Mouse (Mus musculus): ENCODE results near the gene Foxk1. TPM values are rescaled to one million over a fixed set of nuclear protein-coding genes. Genes with fewer than 3 reads are reported as not detected.

Gene Foxk1
- total and polyA plus RNA-seq, 3 experiments: 9.2 to 13.8 (median 13.2) TPM

DNA sequence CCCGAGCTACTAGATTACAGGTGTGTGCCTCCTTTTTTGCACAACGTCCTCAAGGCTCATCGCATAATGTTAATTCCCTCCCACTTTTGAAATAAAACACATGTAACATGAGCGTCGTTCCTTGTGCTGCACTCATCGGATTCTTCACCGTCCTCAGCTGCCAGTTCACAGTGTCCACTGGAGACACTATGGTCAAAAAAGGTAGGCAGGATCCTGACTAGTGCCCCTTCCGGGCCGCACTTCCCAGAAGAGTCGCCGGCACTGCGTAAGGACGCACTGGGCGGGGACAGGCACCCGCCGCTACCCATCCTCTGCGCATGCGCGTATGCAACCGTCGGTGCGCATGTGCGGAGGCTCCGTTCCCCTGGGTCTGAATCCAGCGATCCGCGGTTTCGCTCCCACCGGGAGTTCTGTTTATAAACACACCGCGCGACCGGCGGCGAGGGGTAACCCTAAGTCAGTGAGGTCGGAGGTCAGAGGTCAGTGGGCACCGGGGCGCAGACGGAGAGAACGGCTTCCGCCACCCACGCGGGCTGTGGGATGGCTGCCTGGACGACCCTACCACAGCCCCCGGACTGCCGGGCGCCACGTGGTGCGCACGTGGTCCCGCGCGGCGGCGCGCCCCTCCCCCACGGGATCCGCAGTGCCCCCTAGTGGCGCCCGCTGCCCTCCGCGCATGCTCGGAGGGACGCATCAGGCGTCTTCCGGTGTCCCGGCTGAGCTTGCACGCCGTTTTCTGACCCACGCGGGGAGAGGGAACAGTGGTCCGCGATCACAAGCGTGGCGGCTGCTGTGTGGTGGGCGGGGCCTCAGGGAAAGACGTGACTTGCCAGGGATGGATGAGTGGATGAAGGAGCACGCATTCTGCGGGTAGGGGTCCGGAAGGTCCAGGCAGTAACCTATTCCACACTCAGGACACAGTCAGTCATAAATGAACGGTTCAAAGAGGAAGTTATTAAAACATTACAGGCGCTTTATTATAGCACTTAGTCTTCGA is 33.9 kb upstream of the Foxk1 start:
- WGBS: under 1% methylated on average over 83 of the region's 83 CpGs

DNA sequence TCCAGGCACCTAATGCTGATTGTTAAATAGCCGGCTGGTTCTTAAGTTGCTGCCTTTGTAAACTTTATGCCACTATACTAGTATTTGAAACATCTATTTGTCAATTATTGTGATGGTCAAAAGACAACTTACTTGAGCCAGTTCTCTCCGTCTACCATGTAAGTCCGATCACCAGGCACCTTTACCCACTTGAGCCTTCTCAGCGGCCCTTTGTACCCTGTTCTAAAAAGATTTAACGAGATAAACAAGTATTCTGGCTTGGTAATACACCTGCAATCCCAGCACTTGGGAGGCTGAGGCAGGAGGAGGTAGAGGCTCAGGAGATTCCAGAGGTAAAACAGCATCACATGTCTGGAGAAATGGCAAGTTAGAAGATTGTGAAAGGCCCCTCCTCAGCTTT is 33.2 kb upstream of the Foxk1 start:
- no peaks in the 10 kb centered on the region for H3K79me2 ChIP-seq (replicated peaks; ENCODE audit: control insufficient read depth, insufficient read depth, low read length)
- WGBS: 45% methylated on average over 5 of the region's 5 CpGs
- no peak for DNase-seq
- TF ChIP-seq POLR2A (IDR thresholded peaks at IDR 0.05; ENCODE audit: insufficient read depth, low read depth, low read length) (no peak), EP300 (IDR thresholded peaks at IDR 0.05; ENCODE audit: insufficient read depth, low read depth, low read length) (no peak), CTCF (IDR thresholded peaks at IDR 0.05) (no peak)
- peak overlapping the region; percentile 76 for H3K4me3 ChIP-seq
- H3K27ac ChIP-seq: peak overlapping the region; percentile 92
- no peaks in the 10 kb centered on the region for H3K27me3 ChIP-seq (ENCODE audit: control insufficient read depth, insufficient read depth, low read length)
- peaks cover 5% of the 10 kb centered on the region for H3K4me1 ChIP-seq (ENCODE audit: control insufficient read depth, insufficient read depth, low read length)
- intact Hi-C loops (cut with DNase I): loop anchor here (10.0 kb wide), 1 partner anchor 267 kb away; no protein-coding TSS in a partner anchor
- no peak overlapping the region; the same call in 1 of the 2 replicates for H3K9ac ChIP-seq (ENCODE audit: low read depth, low read length)
- no peaks in the 10 kb centered on the region for H3K36me3 ChIP-seq (ENCODE audit: control insufficient read depth, insufficient read depth, low read length)

More for the DNA sequence above, 33.9 kb upstream of the Foxk1 start:
- Histone ChIP-seq H3K27ac (peak overlapping the region; percentile 92), H3K4me1 (ENCODE audit: control insufficient read depth, insufficient read depth, low read length) (peaks cover 5% of the 10 kb centered on the region), H3K9ac (ENCODE audit: low read depth, low read length) (peak overlapping the region; percentile 79), H3K4me3 (peak overlapping the region; percentile 76), H3K36me3 (ENCODE audit: control insufficient read depth, insufficient read depth, low read length) (no peaks in the 10 kb centered on the region), H3K79me2 (replicated peaks; ENCODE audit: control insufficient read depth, insufficient read depth, low read length) (no peaks in the 10 kb centered on the region), H3K27me3 (ENCODE audit: control insufficient read depth, insufficient read depth, low read length) (no peaks in the 10 kb centered on the region)
- DNase-seq: peak; percentile 98 to 100
- TF ChIP-seq CTCF (IDR thresholded peaks at IDR 0.05): peak; percentile 92
- TF ChIP-seq EP300 (IDR thresholded peaks at IDR 0.05; ENCODE audit: insufficient read depth, low read depth, low read length): peak; percentile 81; the same call in 1 of the 2 replicates
- TF ChIP-seq POLR2A (IDR thresholded peaks at IDR 0.05; ENCODE audit: insufficient read depth, low read depth, low read length): peak; percentile 99
- intact Hi-C loops (cut with DNase I): loop anchor here (1.0 to 10.0 kb wide), 5 partner anchors 34 to 267 kb away; partner anchors contain the start of gene Foxk1

DNA sequence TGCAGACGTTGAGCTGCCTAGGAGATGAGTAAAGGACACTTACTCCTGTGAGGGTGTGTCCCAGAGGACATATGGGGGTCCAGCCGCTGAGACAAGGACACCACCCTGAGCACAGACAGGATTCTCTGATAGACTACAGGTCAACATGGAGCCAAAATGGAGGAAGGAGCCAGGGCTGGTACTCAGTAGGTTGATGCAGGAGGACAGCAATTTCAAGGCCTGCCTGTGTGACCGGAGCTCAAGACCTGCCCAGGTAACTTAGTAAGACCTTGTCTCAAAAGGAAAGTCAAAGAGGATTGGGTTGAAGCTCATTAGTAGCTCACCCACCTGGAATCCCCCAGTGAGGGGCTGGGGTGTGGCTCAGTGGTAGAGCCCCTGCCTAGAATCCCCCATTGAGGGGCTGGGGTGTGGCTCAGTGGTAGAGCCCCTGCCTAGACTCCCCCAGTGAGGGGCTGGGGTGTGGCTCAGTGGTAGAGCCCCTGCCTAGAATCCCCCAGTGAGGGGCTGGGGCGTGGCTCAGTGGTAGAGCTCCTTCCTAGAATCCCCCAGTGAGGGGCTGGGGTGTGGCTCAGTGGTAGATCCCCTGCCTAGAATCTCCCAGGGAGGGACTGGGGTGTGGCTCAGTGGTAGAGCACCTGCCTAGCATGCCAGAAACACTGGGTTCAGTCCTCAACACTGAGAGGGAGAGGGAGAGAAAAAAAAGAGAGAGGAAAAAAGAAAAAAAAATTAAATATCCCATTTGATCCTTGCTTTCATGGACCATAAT is 30.7 kb upstream of the Foxk1 start:
- no peak for DNase-seq
- Histone ChIP-seq H3K4me3 (no peak overlapping the region), H3K79me2 (replicated peaks; ENCODE audit: control insufficient read depth, insufficient read depth, low read length) (no peaks in the 10 kb centered on the region), H3K4me1 (ENCODE audit: control insufficient read depth, insufficient read depth, low read length) (peaks cover 5% of the 10 kb centered on the region), H3K27ac (no peak overlapping the region), H3K36me3 (ENCODE audit: control insufficient read depth, insufficient read depth, low read length) (no peaks in the 10 kb centered on the region), H3K27me3 (ENCODE audit: control insufficient read depth, insufficient read depth, low read length) (no peaks in the 10 kb centered on the region), H3K9ac (ENCODE audit: low read depth, low read length) (no peak overlapping the region)
- TF ChIP-seq POLR2A (IDR thresholded peaks at IDR 0.05; ENCODE audit: insufficient read depth, low read depth, low read length) (no peak), CTCF (IDR thresholded peaks at IDR 0.05) (no peak), EP300 (IDR thresholded peaks at IDR 0.05; ENCODE audit: insufficient read depth, low read depth, low read length) (no peak)
- WGBS: 97% methylated on average over 4 of the region's 4 CpGs
- intact Hi-C loops (cut with DNase I): no loop called here

DNA sequence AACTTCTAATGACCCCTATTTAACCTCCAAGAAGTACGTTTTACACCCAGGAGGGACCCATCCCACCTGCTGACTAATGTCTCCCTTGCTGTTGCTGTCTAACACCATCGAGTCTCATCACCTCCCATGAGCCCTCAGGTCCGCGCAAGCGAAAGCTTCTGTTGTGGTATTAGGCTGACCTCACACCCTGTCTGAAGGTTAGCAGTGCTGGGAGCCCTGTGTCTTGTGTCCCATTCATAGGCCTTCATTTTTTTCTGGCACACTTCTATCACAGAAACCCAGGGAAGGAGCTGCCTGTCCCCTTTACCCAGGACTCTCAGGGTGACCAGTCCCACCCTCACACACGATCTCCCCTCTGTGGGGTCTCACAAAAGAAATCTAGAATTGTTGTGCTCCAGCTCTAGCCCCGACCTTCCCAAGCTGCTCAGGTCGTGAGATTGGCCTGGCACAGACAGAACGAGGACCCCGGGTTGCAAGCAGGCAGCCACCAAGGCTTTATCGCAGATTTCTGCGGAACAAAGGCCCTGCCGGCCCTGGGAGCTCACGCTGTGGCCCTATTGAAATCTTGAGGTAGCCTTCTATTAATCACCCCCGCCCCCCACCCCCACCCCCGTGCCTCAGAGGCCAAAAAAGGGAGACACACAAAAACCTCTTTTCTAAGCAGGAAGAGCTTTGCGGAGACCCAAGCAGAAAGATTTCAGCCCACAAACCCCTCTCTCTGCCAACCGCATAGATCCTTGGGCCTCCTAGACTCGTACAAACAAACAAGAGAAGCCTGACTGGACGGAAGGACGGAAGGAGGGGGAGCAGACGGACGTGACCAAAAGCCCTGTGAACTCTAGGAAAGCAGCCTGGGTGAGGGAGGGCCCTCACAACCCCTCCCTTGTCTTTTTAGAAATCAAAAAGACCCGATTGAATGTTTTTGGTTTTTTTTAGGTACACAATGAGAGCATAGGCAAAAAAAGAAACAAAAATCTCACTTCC is 29.8 kb upstream of the Foxk1 start:
- Histone ChIP-seq H3K4me3 (no peak overlapping the region; the same call in 1 of the 2 replicates), H3K4me1 (ENCODE audit: control insufficient read depth, insufficient read depth, low read length) (peaks cover 5% of the 10 kb centered on the region), H3K27ac (peak overlapping the region; percentile 26; the same call in 1 of the 2 replicates), H3K27me3 (ENCODE audit: control insufficient read depth, insufficient read depth, low read length) (no peaks in the 10 kb centered on the region), H3K36me3 (ENCODE audit: control insufficient read depth, insufficient read depth, low read length) (no peaks in the 10 kb centered on the region), H3K79me2 (replicated peaks; ENCODE audit: control insufficient read depth, insufficient read depth, low read length) (no peaks in the 10 kb centered on the region), H3K9ac (ENCODE audit: low read depth, low read length) (peak overlapping the region; percentile 43)
- TF ChIP-seq EP300 (IDR thresholded peaks at IDR 0.05; ENCODE audit: insufficient read depth, low read depth, low read length) (no peak), POLR2A (IDR thresholded peaks at IDR 0.05; ENCODE audit: insufficient read depth, low read depth, low read length) (no peak), CTCF (IDR thresholded peaks at IDR 0.05) (no peak)
- WGBS: 34% methylated on average over 24 of the region's 24 CpGs
- intact Hi-C loops (cut with DNase I): no loop called here
- DNase-seq: peak; percentile 15 to 25

DNA sequence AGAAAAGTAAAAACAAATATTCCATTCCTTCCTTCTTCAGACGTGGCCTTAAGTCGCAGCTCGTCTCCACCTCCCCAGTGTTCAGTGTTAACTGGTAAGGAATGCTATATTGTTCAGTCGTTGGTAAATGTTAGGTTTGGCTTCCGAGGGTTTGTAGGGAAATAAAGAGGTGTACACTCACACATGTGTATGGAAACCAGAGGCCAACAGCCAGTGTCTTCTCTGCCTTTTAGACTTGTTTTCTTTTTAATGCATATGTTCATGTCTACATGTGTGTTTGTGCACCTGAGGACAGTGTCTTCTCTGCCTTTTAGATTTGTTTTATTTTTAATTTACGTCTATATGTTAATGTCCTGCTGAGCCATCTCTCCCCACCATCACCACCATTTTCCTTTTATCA is 29.1 kb upstream of the Foxk1 start:
- H3K27me3 ChIP-seq (ENCODE audit: control insufficient read depth, insufficient read depth, low read length): no peaks in the 10 kb centered on the region
- H3K4me1 ChIP-seq (ENCODE audit: control insufficient read depth, insufficient read depth, low read length): 0 out of 2 replicates have a peak, but pooled peaks cover 3% of the 10 kb centered on the region
- H3K9ac ChIP-seq (ENCODE audit: low read depth, low read length): no peak overlapping the region
- no peaks in the 10 kb centered on the region for H3K36me3 ChIP-seq (ENCODE audit: control insufficient read depth, insufficient read depth, low read length)
- TF ChIP-seq POLR2A (IDR thresholded peaks at IDR 0.05; ENCODE audit: insufficient read depth, low read depth, low read length) (no peak), CTCF (IDR thresholded peaks at IDR 0.05) (no peak), EP300 (IDR thresholded peaks at IDR 0.05; ENCODE audit: insufficient read depth, low read depth, low read length) (no peak)
- no peak for DNase-seq
- no peak overlapping the region for H3K4me3 ChIP-seq
- no peaks in the 10 kb centered on the region for H3K79me2 ChIP-seq (replicated peaks; ENCODE audit: control insufficient read depth, insufficient read depth, low read length)
- peak overlapping the region; percentile 26; the same call in 1 of the 2 replicates for H3K27ac ChIP-seq
- intact Hi-C loops (cut with DNase I): no loop called here
- 49% methylated on average over 6 of the region's 6 CpGs for WGBS

Data from heart, adult 2 months (tissue).